In genomic region chr10:40258976-40259375, GRCm38 (mm10) we compare ENCODE assay signal across 8 mouse cellular contexts. TPM values are rescaled to one million over a fixed set of nuclear protein-coding genes. Genes with fewer than 3 reads are reported as not detected.
DNase-seq lines count a peak whose midpoint lies in the region; ATAC-seq and TF ChIP-seq lines count a peak whose summit lies in the region.

No protein-coding gene starts in this region.

- WGBS in forebrain, embryonic 14.5 days: 6% methylated on average over 5 of the region's 5 CpGs
- 3% methylated on average over 5 of the region's 5 CpGs for WGBS in limb, embryonic 12.5 days
- 4% methylated on average over 5 of the region's 5 CpGs for WGBS in midbrain, embryonic 11.5 days

- H3K27me3 ChIP-seq in forebrain, embryonic 14.5 days (replicated peaks; ENCODE audit: control insufficient read depth, insufficient read depth, low read length): no peaks in the 10 kb centered on the region
- H3K27me3 ChIP-seq in limb, embryonic 12.5 days: no peaks in the 10 kb centered on the region
- no peaks in the 10 kb centered on the region for H3K27me3 ChIP-seq in midbrain, embryonic 11.5 days (ENCODE audit: control insufficient read depth, insufficient read depth, low read length)

- H3K9ac ChIP-seq in forebrain, embryonic 14.5 days (ENCODE audit: low read length): peak overlapping the region; percentile 47; the same call in 1 of the 2 replicates
- no peak overlapping the region for H3K9ac ChIP-seq in limb, embryonic 12.5 days (replicated peaks)
- H3K9ac ChIP-seq in midbrain, embryonic 11.5 days (ENCODE audit: low read length): no peak overlapping the region

- H3K4me3 ChIP-seq in gastrocnemius, adult 2 months: peak overlapping the region; percentile 88
- H3K4me3 ChIP-seq in forebrain, embryonic 14.5 days (ENCODE audit: low read depth, low read length): peak overlapping the region; percentile 70; the same call in 1 of the 2 replicates
- 0 out of 2 replicates have a peak overlapping the region, but pooled peaks have one; percentile 72 for H3K4me3 ChIP-seq in limb, embryonic 12.5 days (replicated peaks)
- H3K4me3 ChIP-seq in midbrain, embryonic 11.5 days (ENCODE audit: low read depth, low read length): 0 out of 2 replicates have a peak overlapping the region, but pooled peaks have one; percentile 63

- H3K36me3 ChIP-seq in forebrain, embryonic 14.5 days (ENCODE audit: control insufficient read depth, insufficient read depth, low read length): peaks cover 7% of the 10 kb centered on the region
- peaks cover 9% of the 10 kb centered on the region for H3K36me3 ChIP-seq in limb, embryonic 12.5 days
- H3K36me3 ChIP-seq in midbrain, embryonic 11.5 days (ENCODE audit: control insufficient read depth, insufficient read depth, low read length): 0 out of 2 replicates have a peak, but pooled peaks cover 2% of the 10 kb centered on the region

- H3K9me3 ChIP-seq in forebrain, embryonic 14.5 days (replicated peaks; ENCODE audit: control insufficient read depth, low read length): no peaks in the 10 kb centered on the region
- no peaks in the 10 kb centered on the region for H3K9me3 ChIP-seq in limb, embryonic 12.5 days
- H3K9me3 ChIP-seq in midbrain, embryonic 11.5 days (ENCODE audit: control insufficient read depth, low read length): no peaks in the 10 kb centered on the region

- H3K27ac ChIP-seq in gastrocnemius, adult 2 months: peak overlapping the region; percentile 94
- peak overlapping the region; percentile 70; the same call in 1 of the 2 replicates for H3K27ac ChIP-seq in forebrain, embryonic 14.5 days (ENCODE audit: low read depth, low read length)
- peak overlapping the region; percentile 96 for H3K27ac ChIP-seq in limb, embryonic 12.5 days
- H3K27ac ChIP-seq in midbrain, embryonic 11.5 days (ENCODE audit: low read depth, low read length): peak overlapping the region; percentile 90

- intact Hi-C loops in gastrocnemius, adult 2 months (cut with DNase I): loop anchor here (2.0 kb wide), 2 partner anchors 42 to 90 kb away; no protein-coding TSS in a partner anchor
- intact Hi-C loops in gastrocnemius, postnatal 14 days (cut with DNase I; ENCODE audit: low total_unique reads): no loop called here

- no peak for DNase-seq in gastrocnemius, adult 2 months
- no peak for DNase-seq in gastrocnemius, postnatal 14 days
- DNase-seq in c-Kit-positive CD71-positive TER-119-negative erythroid progenitor cells, embryonic 14.5 days (ENCODE audit: low read depth): peak; percentile 81
- peak; percentile 81 for DNase-seq in forebrain, embryonic 14.5 days (ENCODE audit: low spot score)
- DNase-seq in induced T-regulatory cell, adult 2 months (ENCODE audit: low read depth): peak; percentile 88
- DNase-seq in midbrain, embryonic 11.5 days (ENCODE audit: low spot score, missing footprints): peak; percentile 88
- DNase-seq in thymus, postnatal 4 days: peak; percentile 48

- ATAC-seq in forebrain, embryonic 14.5 days: no peak
- no peak for ATAC-seq in limb, embryonic 12.5 days (ENCODE audit: insufficient number of reproducible peaks, insufficient read depth, low FRiP score, low TSS enrichment, low read depth)
- no peak for ATAC-seq in midbrain, embryonic 11.5 days (ENCODE audit: low FRiP score)

- peaks cover 6% of the 10 kb centered on the region for H3K4me1 ChIP-seq in forebrain, embryonic 14.5 days (ENCODE audit: control insufficient read depth, insufficient read depth, low read length)
- peaks cover 8% of the 10 kb centered on the region; the same call in 1 of the 2 replicates for H3K4me1 ChIP-seq in limb, embryonic 12.5 days (replicated peaks)
- H3K4me1 ChIP-seq in midbrain, embryonic 11.5 days (ENCODE audit: control insufficient read depth, insufficient read depth, low read length): peaks cover 4% of the 10 kb centered on the region

- peak overlapping the region; percentile 77 for H3K4me2 ChIP-seq in forebrain, embryonic 14.5 days (ENCODE audit: low read length)
- peak overlapping the region; percentile 72 for H3K4me2 ChIP-seq in limb, embryonic 12.5 days
- H3K4me2 ChIP-seq in midbrain, embryonic 11.5 days: peak overlapping the region; percentile 76

- TF ChIP-seq CTCF in gastrocnemius, adult 2 months (IDR thresholded peaks at IDR 0.05): peak; percentile 82

RNA-seq across cellular contexts. Expression of gene Gtf3c6, which starts 1.1 kb away (rescaled TPM):
- total RNA-seq in gastrocnemius, adult 2 months (2021): 10 to 100 TPM; 27.0 to 27.7 TPM
- total RNA-seq in gastrocnemius, postnatal 14 days (2021): 10 to 100 TPM; 19.1 to 21.5 TPM
- polyA plus RNA-seq in forebrain, embryonic 14.5 days (2014; fragmentation: Nextera tagmentation; extraction: Ambion mirVana): 78.0 and 79.9 TPM in 2 replicates
- polyA plus RNA-seq in limb, embryonic 12.5 days (2016; fragmentation: Nextera tagmentation; extraction: Ambion mirVana): 158 and 163 TPM in 2 replicates
- 133 and 139 TPM in 2 replicates for polyA plus RNA-seq in midbrain, embryonic 11.5 days (2014; fragmentation: Nextera tagmentation; extraction: Ambion mirVana)

RNA-seq across cellular contexts. Expression of gene Rpf2, which starts 12.1 kb away (rescaled TPM):
- 10 to 100 TPM; 13.5 to 17.3 TPM for total RNA-seq in gastrocnemius, adult 2 months (2021)
- total RNA-seq in gastrocnemius, postnatal 14 days (2021): 10 to 100 TPM; 16.2 to 19.2 TPM
- polyA plus RNA-seq in forebrain, embryonic 14.5 days (2014; fragmentation: Nextera tagmentation; extraction: Ambion mirVana): 79.8 and 85.2 TPM in 2 replicates
- polyA plus RNA-seq in limb, embryonic 12.5 days (2016; fragmentation: Nextera tagmentation; extraction: Ambion mirVana): 67.4 and 76.2 TPM in 2 replicates
- 87.2 and 94.7 TPM in 2 replicates for polyA plus RNA-seq in midbrain, embryonic 11.5 days (2014; fragmentation: Nextera tagmentation; extraction: Ambion mirVana)

RNA-seq across cellular contexts. Expression of gene Amd1, which starts 43.0 kb away (rescaled TPM):
- 100 to 1,000 TPM in 1 of 2 experiments, 10 to 100 TPM in 1; 94.9 to 998 TPM for total RNA-seq in gastrocnemius, adult 2 months (2021)
- total RNA-seq in gastrocnemius, postnatal 14 days (2021): 10 to 100 TPM; 20.7 to 24.8 TPM
- 50.7 and 69.4 TPM in 2 replicates for polyA plus RNA-seq in forebrain, embryonic 14.5 days (2014; fragmentation: Nextera tagmentation; extraction: Ambion mirVana)
- 72.5 and 72.6 TPM in 2 replicates for polyA plus RNA-seq in limb, embryonic 12.5 days (2016; fragmentation: Nextera tagmentation; extraction: Ambion mirVana)
- polyA plus RNA-seq in midbrain, embryonic 11.5 days (2014; fragmentation: Nextera tagmentation; extraction: Ambion mirVana): 104 and 115 TPM in 2 replicates

Comparison
In these comparisons a context has a peak if more than half of its experiments do, and no peak if none do; other contexts are left out.
1. DNase-seq: peak in c-Kit-positive CD71-positive TER-119-negative erythroid progenitor cells, embryonic 14.5 days (single experiment), forebrain, embryonic 14.5 days (single experiment), induced T-regulatory cell, adult 2 months (single experiment), midbrain, embryonic 11.5 days (single experiment) and thymus, postnatal 4 days (single experiment); none in gastrocnemius, adult 2 months (single experiment) and gastrocnemius, postnatal 14 days (single experiment).
2. Peak in every context shown above with its lines, with median percentiles within 50 percentile points of each other: H3K27ac ChIP-seq, H3K4me3 ChIP-seq and H3K4me2 ChIP-seq.